Mouse (Mus musculus) olfactory bulb, adult 2 months (tissue): ENCODE measurements around the gene Prl5a1. TPM values are rescaled to one million over a fixed set of nuclear protein-coding genes. Genes with fewer than 3 reads are reported as not detected.

ENCODE experiments used
- H3K27ac ChIP-seq: fragments of 200-500 bp; 2 replicates; pipeline ENCODE4 v1.5.1; 2012; ENCODE audit warnings: low read depth, low read length; ENCODE audit not compliant: insufficient read depth
- H3K4me1 ChIP-seq: fragments of 200-500 bp; 2 replicates; pipeline ENCODE4 v1.6.1; 2012; ENCODE audit warnings: low read length; ENCODE audit not compliant: control insufficient read depth, insufficient read depth
- H3K4me3 ChIP-seq: fragments of 200-500 bp; 2 replicates; pipeline ENCODE4 v1.5.1; 2012; ENCODE audit warnings: mild to moderate bottlenecking, low read depth, low read length, moderate library complexity; ENCODE audit not compliant: insufficient read depth
- CTCF ChIP-seq: fragments of 200-500 bp; IDR thresholded peaks from 2 replicates; pipeline ENCODE4 v1.5.1; 2012; ENCODE audit warnings: low read depth, mild to moderate bottlenecking, low read length, moderate library complexity; ENCODE audit not compliant: insufficient read depth
- POLR2A ChIP-seq: fragments of 200-500 bp; IDR thresholded peaks from 2 replicates; pipeline ENCODE4 v1.6.1; 2012; ENCODE audit warnings: mild to moderate bottlenecking, low read depth, low read length, moderate library complexity; ENCODE audit not compliant: insufficient read depth
- WGBS: fragments of 180-500 bp; shearing (Covaris S2); methylation state at CpG from one replicate; pipeline ENCODE4 v1.1.7; 2018; 5-methylcytosine and 5-hydroxymethylcytosine counted together
- polyA plus RNA-seq: library from polyadenylated mRNA; stranded (reverse); fragments of >200 nt; gene quantifications from 2 replicates; pipeline ENCODE4 v1.2.4, GENCODE M21; 2012; ENCODE audit warnings: low replicate concordance; ENCODE audit not compliant: missing spikeins, insufficient read depth, insufficient read length

The Prl5a1 gene
- not detected in 2 replicates for polyA plus RNA-seq

GRCm38 (mm10) chr13:28142184-28142583 is at the start of gene Prl5a1:
Gene Prl5a1 (plus strand): TSS chr13:28142484.
- Histone ChIP-seq H3K27ac (no peak within 1 kb of the TSS), H3K4me3 (no peak within 1 kb of the TSS), H3K4me1 (no peaks in the 10 kb centered on the region)
- TF ChIP-seq POLR2A (no peak), CTCF (no peak)
- 96% methylated on average over 6 of the region's 6 CpGs for WGBS

GRCm38 (mm10) chr13:28096161-28096560 is 46.1 kb upstream of the Prl5a1 start:
- no peaks in the 10 kb centered on the region for H3K4me1 ChIP-seq
- H3K4me3 ChIP-seq = no peak overlapping the region
- no peak overlapping the region for H3K27ac ChIP-seq
- no peak for TF ChIP-seq CTCF
- no peak for TF ChIP-seq POLR2A

GRCm38 (mm10) chr13:28108536-28108935 is 33.7 kb upstream of the Prl5a1 start:
- TF ChIP-seq POLR2A (no peak), CTCF (no peak)
- Histone ChIP-seq H3K27ac (no peak overlapping the region), H3K4me1 (no peaks in the 10 kb centered on the region), H3K4me3 (no peak overlapping the region)
- WGBS = 88% methylated on average over 3 of the region's 3 CpGs

- no peak overlapping the region for H3K27ac ChIP-seq
- H3K4me3 ChIP-seq = no peak overlapping the region
- 94% methylated on average over 2 of the region's 2 CpGs for WGBS
- TF ChIP-seq CTCF (no peak), POLR2A (no peak)
- H3K4me1 ChIP-seq = no peaks in the 10 kb centered on the region
These were observed 9.5 kb upstream of the Prl5a1 start for GRCm38 (mm10) chr13:28132781-28133180.

- Histone ChIP-seq H3K27ac (no peak overlapping the region), H3K4me3 (no peak overlapping the region), H3K4me1 (no peaks in the 10 kb centered on the region)
- TF ChIP-seq CTCF (no peak), POLR2A (no peak)
These were observed 6.5 kb upstream of the Prl5a1 start for GRCm38 (mm10) chr13:28135790-28136189.

Other genes with a start within 250 kb of the Prl5a1 start
- gene Prl4a1, start 126.3 kb upstream of the Prl5a1 start, polyA plus RNA-seq = not detected in 2 replicates
- not detected in 2 replicates for gene Gm11361, start 115.0 kb downstream of the Prl5a1 start, polyA plus RNA-seq